Mouse (Mus musculus): ENCODE results near the gene Pdcd2.
"Not testable (repeated sequence)": the region's sequence is repeated elsewhere in the genome, so short reads cannot be mapped to it uniquely, and the experiment has no call there.

Gene Pdcd2

DNA sequence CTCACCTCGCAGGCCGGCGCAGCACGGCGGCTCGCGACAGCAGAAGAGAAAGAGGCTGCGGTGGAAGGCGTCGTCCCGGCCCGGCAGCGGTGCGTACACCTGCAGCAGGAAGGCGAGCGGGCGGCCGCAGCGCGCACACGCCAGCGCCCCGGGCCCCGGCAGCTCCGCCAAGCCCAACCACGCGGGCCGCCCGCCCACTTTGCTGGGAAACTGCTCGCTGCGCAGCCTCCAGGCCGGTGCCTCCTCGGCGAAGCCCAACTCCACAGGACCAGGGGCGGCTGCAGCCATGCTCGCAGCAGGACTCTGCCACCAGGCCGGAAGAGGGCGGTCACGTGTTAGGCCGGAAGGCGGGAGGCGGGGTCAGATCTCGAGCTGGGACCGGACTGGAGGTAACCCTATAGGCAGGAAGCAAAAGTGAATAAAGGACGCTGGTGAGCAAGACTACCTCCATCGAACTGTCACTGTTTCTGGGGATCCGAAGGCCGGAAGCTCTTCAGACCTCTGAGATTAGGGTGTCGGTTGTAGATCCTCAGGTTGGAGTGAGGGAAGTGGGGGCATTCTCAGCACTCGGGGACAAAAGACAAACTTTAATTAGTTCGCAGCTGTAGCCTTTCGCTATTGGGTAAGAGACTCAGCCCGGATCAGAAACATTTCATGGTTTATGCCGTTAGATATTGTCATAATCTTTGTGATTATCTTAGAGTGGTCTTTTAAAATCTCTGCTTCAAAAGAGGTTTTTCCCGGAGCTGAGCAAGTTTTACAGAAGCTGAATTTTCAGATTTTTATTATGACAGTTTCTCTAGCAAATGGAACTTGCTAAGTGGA lies at the start of gene Pdcd2:
Gene Pdcd2 (minus strand): TSS at position 316 of the 825 bp plus-strand sequence.
- peak; percentile 90 to 94 for DNase-seq (ENCODE audit: low spot score in 2 of 2)

DNA sequence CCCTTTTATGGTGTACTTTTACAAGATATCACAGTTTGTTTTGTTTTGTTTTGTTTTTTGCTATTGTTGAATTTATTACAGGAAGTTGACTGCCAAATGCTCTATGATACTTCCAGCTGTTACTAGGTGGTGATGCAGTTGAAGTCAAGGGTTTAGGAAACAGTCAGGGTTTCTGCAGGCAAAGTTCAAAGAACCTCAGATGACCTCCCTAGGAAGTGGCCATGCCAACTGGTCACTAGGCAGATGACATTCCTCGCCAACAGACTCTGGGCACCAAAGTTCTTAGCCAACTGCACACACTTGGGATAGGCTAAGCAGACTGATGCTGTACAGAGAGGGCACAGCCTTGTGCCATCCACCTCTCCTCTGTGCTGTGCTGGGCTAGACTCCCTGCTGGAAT lies 48.0 kb upstream of the Pdcd2 start:
- no peak for DNase-seq (ENCODE audit: low spot score in 2 of 2)

DNA sequence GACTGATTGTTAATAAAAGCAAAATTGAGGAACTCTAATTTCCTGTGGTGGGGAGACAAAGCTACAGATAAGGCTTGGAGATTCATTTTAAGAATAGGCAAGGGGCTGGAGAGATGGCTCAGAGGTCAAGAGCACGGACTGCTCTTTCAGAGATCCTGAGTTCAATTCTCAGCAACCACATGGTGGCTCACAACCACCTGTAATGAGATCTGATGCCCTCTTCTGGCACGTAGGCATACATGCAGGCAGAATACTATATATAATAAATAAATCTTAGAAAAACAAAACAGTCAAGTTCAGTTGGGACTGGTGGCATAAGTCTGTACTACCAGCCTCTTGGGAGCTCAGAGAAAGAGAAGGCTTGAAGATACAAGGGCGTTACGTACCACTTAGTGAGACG lies 39.8 kb upstream of the Pdcd2 start:
- no peak for DNase-seq (ENCODE audit: low spot score in 2 of 2)

DNA sequence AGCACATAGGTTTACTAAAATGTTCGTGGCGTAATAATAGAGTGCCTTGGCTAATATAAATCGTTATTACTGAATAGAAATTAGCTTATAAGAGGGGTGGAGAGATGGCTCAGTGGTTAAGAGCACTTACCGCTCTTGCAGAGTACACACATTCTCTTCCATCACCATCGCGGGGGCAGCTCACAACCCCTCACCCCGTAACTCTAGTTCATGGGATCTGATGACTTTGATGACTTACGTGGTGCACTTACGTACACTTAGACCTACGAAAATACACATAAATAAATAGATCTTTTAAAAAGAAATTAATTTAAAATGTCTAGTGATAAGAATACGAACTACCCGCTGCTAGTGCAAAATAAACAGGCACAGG lies 37.8 kb upstream of the Pdcd2 start:
- DNase-seq (ENCODE audit: low spot score in 2 of 2): no peak

DNA sequence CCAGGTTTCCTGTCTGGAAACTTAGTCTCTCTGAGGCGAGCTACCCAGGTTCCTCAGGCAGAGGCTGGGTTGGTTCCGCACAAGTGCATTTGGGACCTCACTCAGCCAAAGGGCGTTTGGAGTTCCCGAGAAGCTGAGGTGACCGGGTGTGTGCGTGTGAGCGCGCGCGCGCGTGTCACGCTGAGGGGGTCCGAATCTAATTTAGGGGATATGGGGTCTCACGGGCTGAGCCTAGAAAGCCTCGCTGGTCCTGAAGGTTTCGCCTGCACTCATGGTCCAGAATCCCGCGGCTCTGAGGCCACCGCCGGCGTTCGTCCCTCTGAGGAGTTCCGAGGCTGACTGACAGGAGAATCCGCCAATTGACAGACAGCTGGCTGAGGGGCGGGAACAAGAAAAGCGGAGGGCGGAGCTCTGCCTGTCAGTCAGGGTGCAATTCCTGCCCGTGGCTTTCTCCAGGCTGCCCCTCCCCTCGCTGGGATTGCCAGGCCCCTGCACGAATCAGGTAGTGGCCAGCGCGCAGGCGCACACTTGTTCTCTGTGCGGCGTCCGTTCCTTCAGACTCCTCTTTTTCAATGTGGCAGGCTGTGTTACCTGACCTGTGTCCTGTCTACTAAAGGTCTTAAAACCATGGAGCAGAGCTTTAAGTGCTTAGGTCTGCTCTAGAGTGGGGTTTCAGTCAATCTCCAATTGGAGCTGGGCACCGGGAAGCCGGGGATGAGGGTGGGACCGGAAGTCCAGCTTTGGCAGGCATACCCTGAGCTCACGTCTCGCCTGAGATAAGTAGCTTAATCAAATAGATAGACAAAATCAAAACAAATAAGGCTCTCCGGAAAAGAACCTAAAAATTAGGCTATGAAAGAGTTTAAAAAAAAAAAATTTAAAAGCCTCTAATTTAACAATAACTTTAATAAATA lies 37.2 kb upstream of the Pdcd2 start, which contains the start of gene Prdm9:
Gene Prdm9 (minus strand): TSS at position 341 of the 914 bp plus-strand sequence.
- peak; percentile 99 to 100 for DNase-seq (ENCODE audit: low spot score in 2 of 2)

DNA sequence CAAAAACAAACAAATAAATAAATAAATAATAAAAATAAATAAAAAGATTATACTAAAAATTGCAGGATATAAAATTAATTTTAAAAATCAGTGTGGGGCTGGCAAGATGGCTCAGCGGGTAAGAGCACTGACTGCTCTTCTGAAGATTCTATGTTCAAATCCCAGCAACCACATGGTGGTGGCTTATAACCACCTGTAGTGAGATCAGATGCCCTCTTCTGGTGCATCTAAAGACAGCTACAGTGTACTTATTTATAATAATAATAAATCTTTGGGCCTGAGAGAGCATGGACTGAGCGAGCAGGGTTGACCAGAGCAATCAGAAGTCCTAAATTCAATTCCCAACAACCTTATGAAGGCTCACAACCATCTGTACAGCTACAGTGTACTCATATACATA lies 32.8 kb upstream of the Pdcd2 start:
- no peak for DNase-seq (ENCODE audit: low spot score in 2 of 2)

DNA sequence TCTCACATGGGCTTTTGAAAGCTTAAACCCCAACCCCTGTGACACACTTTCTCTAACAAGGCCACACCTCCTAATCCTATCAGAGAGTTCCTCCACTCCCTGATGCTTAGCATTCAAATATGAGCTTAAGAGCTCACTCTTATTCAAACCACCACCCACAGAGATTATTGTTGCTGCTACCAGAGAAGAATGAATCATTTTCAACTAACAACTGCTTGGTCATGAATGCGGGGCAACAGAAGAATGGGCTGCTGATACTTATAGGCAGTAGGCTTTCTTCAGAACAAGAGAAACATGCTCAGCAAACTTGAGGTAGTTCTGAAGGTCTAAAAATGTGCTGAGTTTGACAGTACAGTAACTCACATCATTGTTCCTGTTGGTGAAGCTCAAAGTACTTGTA lies 22.6 kb upstream of the Pdcd2 start:
- DNase-seq (ENCODE audit: low spot score in 2 of 2): no peak

DNA sequence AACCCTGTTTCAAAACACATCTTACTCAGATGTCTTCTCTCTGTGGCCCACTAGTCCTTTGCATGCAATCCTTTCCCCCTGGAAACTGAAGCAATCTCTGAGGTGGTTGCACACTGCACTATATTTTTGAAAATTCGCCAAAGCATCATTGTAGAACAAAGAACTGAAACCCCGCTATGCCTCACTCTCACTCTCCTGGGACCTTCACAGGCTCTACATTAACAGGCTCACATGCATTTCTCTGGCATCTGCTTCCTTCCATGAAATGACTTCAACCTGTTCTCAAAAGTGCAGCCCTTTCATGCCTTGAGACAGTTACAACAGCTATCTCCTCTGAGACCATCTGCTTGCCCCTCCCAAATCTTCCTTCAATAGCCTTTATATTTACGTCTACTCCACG lies 19.3 kb upstream of the Pdcd2 start:
- no peak for DNase-seq (ENCODE audit: low spot score in 2 of 2)

DNA sequence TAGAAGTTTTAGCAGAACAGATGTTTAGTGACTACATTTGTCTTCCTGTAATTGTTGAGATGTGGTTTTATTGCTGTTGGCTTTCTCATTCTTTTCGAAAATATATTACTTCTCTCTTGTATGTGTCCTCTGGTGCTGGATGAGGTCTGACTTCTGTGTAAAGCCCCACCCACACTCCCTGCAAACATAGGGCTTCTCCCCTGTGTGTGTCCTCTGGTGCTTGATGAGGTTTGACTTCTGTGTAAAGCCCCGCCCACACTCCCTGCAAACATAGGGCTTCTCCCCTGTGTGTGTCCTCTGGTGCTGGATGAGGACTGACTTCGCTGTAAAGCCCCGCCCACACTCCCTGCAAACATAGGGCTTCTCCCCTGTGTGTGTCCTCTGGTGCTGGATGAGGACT lies 16.8 kb upstream of the Pdcd2 start:
- DNase-seq (ENCODE audit: low spot score in 2 of 2): not testable (repeated sequence)

DNA sequence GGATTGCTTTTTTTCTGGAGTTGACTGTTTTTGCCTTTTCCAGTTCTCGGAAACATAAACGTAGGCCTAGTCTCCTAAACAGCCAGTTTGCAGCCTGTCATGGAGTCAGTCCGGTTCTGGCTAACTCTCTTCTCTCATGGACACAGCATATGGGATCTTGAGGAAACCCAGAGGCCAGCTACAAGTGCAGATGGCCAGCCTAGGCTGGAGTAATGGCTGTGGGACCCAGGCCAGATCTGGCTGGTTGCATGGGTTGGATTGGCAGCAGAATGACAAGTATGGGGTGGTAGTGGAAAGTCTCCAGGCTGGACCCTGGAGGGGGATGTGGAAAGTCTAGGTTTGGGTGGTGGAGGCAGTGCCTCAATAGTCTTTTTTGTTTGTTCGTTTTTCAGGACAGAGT lies 13.2 kb upstream of the Pdcd2 start:
- DNase-seq (ENCODE audit: low spot score in 2 of 2): no peak

DNA sequence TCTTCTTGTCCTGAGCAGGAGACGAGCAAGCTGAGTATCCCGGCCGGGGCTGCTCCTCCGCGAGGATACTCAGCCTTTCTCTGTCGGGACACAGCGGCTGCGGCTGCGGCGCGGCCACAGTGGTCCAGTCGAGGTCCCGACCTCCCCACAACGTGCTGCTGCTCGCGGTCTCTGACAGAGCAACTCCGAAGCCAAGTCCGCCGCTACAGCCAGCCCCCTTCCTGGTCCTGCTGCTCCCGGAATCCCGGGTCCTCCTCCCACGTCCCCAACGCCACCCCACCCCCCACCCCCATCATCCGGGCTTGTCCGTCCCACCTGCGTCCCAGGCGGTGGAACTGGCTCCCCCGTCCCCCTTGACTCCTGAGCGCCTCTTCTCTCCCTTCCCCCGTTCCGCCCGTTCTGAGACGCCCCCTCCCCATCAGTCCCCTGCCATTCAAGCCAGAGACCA lies 9.4 kb upstream of the Pdcd2 start:
- DNase-seq (ENCODE audit: low spot score in 2 of 2): no peak

DNA sequence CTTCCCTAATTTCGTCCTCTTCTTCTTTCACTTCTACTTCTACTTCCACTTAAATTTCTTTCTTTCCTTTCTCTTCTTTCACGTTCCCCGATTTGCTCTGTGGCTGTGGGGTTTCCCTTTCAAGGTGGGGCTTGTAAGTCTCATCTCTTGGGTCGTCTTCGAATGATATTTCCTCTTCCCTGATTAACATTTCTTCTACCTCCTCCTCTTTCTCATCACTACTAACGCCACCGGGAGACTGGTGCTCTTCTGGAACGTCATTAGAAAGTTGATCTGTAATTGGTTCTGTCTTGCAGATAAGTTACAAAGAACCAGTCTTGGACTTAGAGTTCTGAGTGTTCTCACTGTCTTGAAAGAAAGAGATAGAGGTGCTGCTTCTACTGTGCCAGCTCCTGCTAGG lies 8.8 kb upstream of the Pdcd2 start:
- DNase-seq (ENCODE audit: low spot score in 2 of 2): no peak

DNA sequence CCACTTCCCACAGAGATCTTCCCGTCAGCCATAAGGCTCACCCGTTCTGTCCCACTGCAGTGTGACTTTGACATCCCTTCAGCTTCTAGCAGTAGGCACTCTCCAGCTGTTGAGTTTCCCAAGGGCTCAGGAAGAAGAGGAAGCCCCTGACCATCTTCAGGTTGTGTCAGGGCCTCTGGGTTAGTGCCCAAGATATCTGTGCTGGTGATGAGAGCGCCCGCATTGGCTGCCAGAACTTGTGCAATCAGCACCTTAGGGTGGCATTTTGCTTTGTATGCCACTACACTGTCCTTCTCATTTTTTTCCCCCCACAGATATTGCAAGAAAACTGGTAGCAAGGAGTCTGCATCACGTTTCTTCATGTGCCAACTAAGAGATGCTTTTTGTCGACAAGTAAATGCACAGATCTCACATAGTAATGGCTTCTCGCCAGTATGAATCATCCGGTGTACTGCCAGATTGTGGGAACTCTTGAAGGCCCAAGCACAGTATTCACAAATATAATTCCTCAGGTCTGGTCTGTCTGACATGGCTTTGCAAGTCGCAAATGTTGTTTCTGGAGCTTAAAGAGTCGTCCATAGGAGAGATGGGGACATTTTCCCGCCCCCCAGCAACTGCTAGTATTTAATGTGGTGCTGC lies 8.2 kb upstream of the Pdcd2 start:
- no peak for DNase-seq (ENCODE audit: low spot score in 2 of 2)

DNA sequence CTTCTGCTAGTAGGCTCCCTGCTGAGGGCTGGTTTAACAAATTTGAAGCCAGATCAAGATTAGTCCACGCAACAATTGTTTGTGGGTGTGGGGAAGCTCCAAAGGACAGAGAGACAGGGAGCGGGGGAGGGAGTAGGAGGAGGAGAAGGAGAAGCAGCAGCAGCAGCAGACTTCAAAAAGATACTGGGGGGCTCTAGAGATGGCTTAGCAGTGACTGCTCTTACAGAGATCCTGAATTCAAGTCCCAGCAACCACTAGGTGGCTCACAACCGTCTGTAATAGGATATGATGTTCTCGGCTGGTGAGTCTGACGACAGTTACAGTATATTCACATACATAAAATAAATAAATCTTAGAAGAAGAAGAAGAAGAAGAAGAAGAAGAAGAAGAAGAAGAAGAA lies 3.0 kb upstream of the Pdcd2 start:
- DNase-seq (ENCODE audit: low spot score in 2 of 2): peak in 1 of 2 experiments; percentile 9

DNA sequence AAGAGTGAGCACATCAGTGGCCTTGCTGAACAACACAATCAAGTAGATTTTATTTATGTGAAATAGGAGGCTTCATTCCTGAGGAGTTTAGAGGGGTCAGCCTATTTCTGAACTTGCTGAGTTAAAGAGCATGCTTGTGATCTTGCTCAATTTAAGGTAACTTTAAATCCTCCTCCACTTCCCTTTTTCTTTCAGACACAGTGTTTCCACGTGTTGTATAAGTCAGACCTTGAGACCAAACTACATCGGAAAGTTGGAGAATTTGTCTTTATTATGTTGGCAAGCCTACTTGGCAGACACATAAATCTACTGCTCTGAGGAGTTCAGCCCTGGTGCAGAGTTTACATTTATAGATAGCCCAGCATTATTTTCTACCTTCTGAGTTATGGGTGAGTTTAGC lies 1.8 kb upstream of the Pdcd2 start:
- DNase-seq (ENCODE audit: low spot score in 2 of 2): no peak

DNA sequence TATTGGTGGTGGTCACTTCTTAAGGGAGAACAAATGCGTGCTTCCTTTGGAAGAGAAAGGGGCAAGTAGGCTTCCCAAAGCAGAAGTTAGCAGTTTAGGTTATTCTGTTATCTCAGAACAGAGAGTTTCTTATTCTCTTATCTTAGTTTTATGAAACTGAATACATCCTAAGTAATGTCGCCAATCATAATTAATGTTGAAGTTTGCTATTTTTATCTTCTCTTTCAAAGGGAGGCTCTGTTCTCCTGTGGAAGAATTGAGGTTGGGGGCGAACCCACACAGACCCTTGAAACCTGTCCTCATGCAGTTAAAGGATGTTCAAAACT lies 673 bp upstream of the Pdcd2 start:
- no peak for DNase-seq (ENCODE audit: low spot score in 2 of 2)

DNA sequence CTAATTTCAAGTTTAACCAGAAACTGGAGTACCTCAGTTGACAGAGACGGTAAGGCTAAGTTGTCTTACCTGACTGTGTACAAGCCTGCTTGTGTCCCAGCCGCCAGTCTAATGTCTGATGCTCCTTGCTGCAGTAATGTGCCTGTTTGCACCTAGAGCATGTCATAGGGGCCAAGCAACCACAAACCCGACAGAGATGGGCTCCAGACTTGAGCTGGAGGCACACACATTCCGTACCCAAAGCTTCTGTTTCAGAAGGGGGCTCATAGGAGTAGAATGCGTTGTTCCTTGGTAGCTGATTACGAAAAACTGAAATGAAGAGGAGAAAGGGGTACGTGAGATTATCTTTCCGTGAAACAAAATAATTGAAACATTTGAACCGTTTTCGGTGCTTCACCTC lies 797 bp downstream of the Pdcd2 start:
- no peak for DNase-seq (ENCODE audit: low spot score in 2 of 2)

DNA sequence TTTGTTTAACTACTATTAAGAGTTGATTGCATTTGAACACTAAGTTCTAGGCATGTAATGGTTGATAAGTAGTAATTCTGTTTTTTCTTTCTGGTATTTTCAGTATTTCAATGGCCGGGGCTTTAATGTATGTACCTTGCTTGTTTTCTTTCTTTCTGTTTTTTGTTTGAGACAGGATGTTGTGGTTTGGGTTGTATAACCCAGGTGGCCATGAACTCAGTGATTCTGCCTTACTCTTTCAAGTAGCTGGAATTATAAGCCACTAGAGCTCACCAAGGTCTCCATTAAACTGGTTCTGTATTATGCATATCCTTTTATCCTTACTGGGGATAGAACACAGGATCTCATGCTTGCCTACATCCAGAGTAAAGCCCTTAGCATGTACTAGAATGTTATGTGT lies 8.3 kb downstream of the Pdcd2 start:
- DNase-seq (ENCODE audit: low spot score in 2 of 2): no peak

DNA sequence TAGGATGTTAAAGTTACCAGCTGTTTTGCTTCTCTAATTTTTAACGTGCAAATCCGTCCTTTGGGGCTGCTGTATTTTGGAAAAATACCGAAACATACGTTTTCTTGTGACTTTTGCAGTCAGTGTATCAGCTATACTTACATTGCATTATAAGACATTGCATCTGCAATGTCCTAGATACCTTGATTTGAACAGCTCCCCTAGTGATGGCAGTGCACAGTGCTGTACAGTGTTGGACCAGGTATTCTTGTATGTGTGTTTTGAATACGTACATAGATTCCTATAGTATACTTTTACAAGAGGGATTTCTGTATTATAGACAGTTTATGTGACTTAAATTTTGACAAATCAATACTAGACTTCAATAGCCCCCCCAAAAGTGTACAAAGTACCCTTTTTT lies 8.9 kb downstream of the Pdcd2 start:
- no peak for DNase-seq (ENCODE audit: low spot score in 2 of 2)

DNA sequence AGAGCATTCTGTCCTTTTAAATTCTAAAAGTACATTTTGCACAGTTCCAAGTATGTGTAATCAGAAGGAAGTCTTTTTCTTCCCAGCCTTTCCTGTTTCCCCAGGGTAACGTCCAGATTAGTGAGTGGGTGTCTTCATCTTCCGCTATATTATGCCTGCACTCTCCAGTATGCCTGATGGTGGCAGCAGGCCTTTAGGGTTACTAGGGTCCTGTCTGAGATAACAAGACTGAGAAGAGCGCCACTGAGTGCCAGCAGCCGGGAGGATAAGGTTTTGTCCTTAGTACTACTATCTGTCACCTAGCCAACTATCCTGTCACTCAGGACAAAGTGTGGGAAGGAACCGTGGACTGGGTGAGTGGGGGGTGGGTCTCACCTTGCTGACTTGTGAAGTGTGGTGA lies 9.3 kb downstream of the Pdcd2 start:
- DNase-seq (ENCODE audit: low spot score in 2 of 2): no peak

DNA sequence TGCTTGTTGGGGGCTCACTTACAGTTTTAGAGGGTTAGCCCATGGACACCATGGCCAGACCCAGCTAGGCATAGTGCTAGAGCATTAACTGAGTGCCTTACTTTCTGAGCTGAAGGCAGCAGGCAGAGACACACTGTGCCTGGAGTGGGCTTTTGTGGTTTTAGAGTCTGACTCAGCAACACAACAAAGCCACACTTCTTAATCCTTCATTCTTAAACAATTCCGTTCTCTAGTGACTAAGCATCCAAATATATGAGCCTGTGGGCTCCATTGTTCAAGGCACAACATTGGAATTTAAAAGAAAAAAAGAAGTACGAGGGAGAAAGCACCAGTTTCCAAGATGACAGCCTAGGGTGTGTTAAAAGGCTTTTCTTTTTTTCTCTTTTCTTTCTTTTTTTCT lies 16.4 kb downstream of the Pdcd2 start:
- no peak for DNase-seq (ENCODE audit: low spot score in 2 of 2)

DNA sequence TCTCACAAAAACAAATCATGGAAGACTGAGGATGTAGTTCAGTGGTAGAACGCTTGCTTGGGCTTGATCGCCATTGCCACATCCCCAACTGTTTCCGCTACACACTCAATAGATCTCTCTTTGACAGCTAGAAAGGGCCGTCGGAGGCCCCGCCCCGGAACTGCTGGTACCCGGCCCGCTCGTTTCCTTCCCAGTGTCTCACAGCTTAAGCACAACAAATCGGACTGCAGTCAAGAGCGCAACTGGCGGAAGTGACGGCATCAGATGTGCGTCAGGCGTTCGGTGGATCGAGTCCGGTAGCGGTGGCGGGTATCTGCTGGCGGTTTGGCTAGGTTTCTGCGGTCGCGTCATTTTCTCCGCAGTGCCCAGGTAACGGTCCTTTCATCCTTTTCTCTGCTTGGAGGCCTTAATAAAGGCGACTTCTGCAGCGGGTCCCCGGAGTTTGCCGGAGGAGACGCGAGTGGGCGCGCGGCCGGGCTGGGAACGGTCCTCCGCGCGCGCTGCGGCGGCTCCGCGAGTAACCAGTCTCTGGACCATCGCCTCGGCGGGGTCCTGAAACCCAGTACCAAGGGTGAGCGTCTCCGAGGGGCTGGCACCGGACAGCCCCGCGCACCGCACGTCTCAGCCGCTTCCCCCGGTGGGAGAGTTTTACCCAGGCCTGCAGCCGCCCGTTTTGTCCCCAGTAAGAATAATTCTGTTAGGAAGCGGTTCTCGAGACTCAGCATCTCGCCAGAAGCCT lies 27.3 kb downstream of the Pdcd2 start, which contains the start of the genes Psmb1 and Tbp:
Gene Psmb1 (minus strand): TSS at position 96 of the 739 bp plus-strand sequence.
Gene Tbp (plus strand): TSS at position 233 of the 739 bp plus-strand sequence.
- peak; percentile 95 to 97 for DNase-seq (ENCODE audit: low spot score in 2 of 2)

Data from urinary bladder, adult 18-20 months (tissue).